Mouse (Mus musculus) megakaryocyte, embryonic 14.5 days (primary cell): ENCODE data around the gene Chmp3.

Source experiments
- FLI1 ChIP-seq: IDR thresholded peaks from 2 replicates; pipeline ENCODE4 v1.6.1; 2012; ENCODE audit warnings: low read length, inconsistent platforms, mixed read lengths
- GATA1 ChIP-seq: IDR thresholded peaks from 3 replicates; pipeline ENCODE4 v1.6.1; 2012; ENCODE audit warnings: mixed read lengths, low read length, inconsistent platforms, borderline replicate concordance

GRCm38 (mm10) chr6:71608994-71609393, 65.4 kb downstream of the Chmp3 start:
- no peak for TF ChIP-seq GATA1
- TF ChIP-seq FLI1 = no peak
